Mouse (Mus musculus) G1E (cell line): ENCODE measurements around the gene Podxl2.

Experiments
- CTCF ChIP-seq: IDR thresholded peaks from 2 replicates; pipeline ENCODE4 v1.5.1; 2012; ENCODE audit warnings: low read depth, low read length, inconsistent platforms, mixed read lengths
- GATA1 ChIP-seq: IDR thresholded peaks from 2 replicates; pipeline ENCODE4 v1.6.1; 2012; ENCODE audit warnings: borderline replicate concordance, low read length, inconsistent platforms, mixed read lengths
- GATA2 ChIP-seq: IDR thresholded peaks from 2 replicates; pipeline ENCODE4 v1.6.1; 2012; ENCODE audit warnings: low read depth, low read length, inconsistent platforms, borderline replicate concordance
- POLR2AphosphoS5 ChIP-seq: IDR thresholded peaks from 2 replicates; pipeline ENCODE4 v1.6.1; 2012; ENCODE audit warnings: low read depth, low read length, inconsistent platforms; ENCODE audit not compliant: insufficient replicate concordance
- TAL1 ChIP-seq: conservative IDR thresholded peaks from 2 replicates; pipeline ENCODE4 v1.6.1; 2012; ENCODE audit warnings: low read depth, low read length, inconsistent platforms, mixed read lengths

DNA sequence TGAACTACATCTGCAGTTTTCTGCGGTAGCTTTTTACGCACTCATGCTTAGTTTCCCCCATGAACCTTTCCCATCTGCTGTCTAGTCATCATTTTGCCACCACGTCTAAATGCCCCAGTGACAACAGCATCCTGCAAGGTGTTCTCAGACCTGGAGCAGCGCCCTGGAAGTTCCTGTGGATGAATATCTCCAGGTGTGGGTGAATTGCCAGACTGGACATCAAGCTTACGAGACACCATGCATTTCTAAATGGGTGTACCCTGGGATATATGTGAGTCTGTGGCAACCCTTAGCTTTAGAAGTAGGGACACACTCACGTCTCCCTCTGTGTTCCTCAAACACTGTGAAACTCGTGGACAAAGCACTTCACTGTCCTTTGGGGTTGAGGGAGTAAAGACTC lies 74.7 kb downstream of the Podxl2 start:
- TF ChIP-seq TAL1, result no peak
- no peak for TF ChIP-seq GATA1
- no peak for TF ChIP-seq CTCF
- no peak for TF ChIP-seq POLR2AphosphoS5
- TF ChIP-seq GATA2, result no peak
